Mouse (Mus musculus) liver, embryonic 11.5 days (tissue): ENCODE data around the gene Shb. TPM values are rescaled to one million over a fixed set of nuclear protein-coding genes. Genes with fewer than 3 reads are reported as not detected.

ENCODE experiments used
- ATAC-seq: fragments of 200-750 bp; cut with Nextera tagmentation; replicated peaks from 2 replicates; pipeline ENCODE4 v1.8.0; 2017; ENCODE audit warnings: moderate number of reproducible peaks, mild to moderate bottlenecking, moderate TSS enrichment, moderate library complexity; ENCODE audit not compliant: low FRiP score
- DNase-seq: peaks from one replicate; pipeline ENCODE4 v3.0.0-alpha.2; 2017; ENCODE audit warnings: low spot score
- H3K27ac ChIP-seq: fragments of 300-500 bp; sonication (generic); 2 replicates; pipeline ENCODE4 v1.5.1; 2014; ENCODE audit warnings: mild to moderate bottlenecking, low read depth, low read length, control low read depth
- H3K27me3 ChIP-seq: fragments of 300-500 bp; sonication (generic); replicated peaks from 2 replicates; pipeline ENCODE4 v1.6.1; 2014; ENCODE audit warnings: low read length, mixed read lengths; ENCODE audit not compliant: control insufficient read depth, insufficient read depth
- H3K36me3 ChIP-seq: fragments of 300-500 bp; sonication (generic); 2 replicates; pipeline ENCODE4 v1.6.1; 2014; ENCODE audit warnings: mild to moderate bottlenecking, low read length, moderate library complexity, mixed read lengths; ENCODE audit not compliant: control insufficient read depth, insufficient read depth
- H3K4me1 ChIP-seq: fragments of 300-500 bp; sonication (generic); replicated peaks from 2 replicates; pipeline ENCODE4 v1.6.1; 2014; ENCODE audit warnings: low read length, mixed read lengths; ENCODE audit not compliant: control insufficient read depth, insufficient read depth
- H3K4me2 ChIP-seq: fragments of 300-500 bp; sonication (generic); 2 replicates; pipeline ENCODE4 v1.6.1; 2014; ENCODE audit warnings: mild to moderate bottlenecking, control low read depth, moderate library complexity
- H3K4me3 ChIP-seq: fragments of 300-500 bp; sonication (generic); 2 replicates; pipeline ENCODE4 v1.5.1; 2014; ENCODE audit warnings: low read depth, low read length, control low read depth
- H3K9ac ChIP-seq: fragments of 300-500 bp; sonication (generic); 2 replicates; pipeline ENCODE4 v1.6.1; 2014; ENCODE audit warnings: low read depth, low read length, control low read depth
- H3K9me3 ChIP-seq: fragments of 300-500 bp; sonication (generic); 2 replicates; pipeline ENCODE4 v1.6.1; 2016; ENCODE audit warnings: low read length, inconsistent platforms, mixed read lengths; ENCODE audit not compliant: control insufficient read depth
- WGBS: fragments of 180-500 bp; shearing (Covaris S2); extraction: QIAGEN DNeasy Blood & Tissue Kit; methylation state at CpG from one replicate; pipeline ENCODE4 v1.1.7; 2014; 5-methylcytosine and 5-hydroxymethylcytosine counted together
- polyA plus RNA-seq: library from polyadenylated mRNA; unstranded; fragments of >200 nt; fragmentation: Nextera tagmentation; extraction: Ambion mirVana; gene quantifications from 2 replicates; pipeline ENCODE4 v1.2.1, GENCODE M21; 2014

The Shb gene
- polyA plus RNA-seq, 1 experiment from 2014 or later = 6.1 TPM

DNA sequence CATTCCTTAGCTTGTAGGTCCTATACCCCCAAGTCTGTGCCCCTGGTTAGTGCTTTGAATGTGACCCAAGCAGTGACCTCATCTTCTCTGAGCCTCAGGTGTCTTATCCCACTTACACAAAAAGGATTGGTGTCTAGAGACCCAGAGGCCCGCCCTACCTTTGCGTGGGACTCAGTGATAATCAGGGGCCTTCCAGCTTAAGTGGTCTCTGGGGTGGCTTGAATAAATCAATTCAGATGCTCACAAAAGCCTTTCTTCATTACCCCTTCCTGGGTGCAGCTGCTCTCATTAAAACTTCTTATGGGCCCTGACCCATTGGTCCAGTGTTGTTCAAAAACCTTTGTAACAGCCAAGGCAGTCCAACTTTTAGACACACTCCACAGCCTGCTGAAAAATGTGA is 18.7 kb upstream of the Shb start:
- H3K36me3 ChIP-seq = no peaks in the 10 kb centered on the region
- DNase-seq (no peak), ATAC-seq (no peak)
- H3K9ac ChIP-seq = no peak overlapping the region
- no peak overlapping the region for H3K27ac ChIP-seq
- no peaks in the 10 kb centered on the region for H3K9me3 ChIP-seq
- no peaks in the 10 kb centered on the region for H3K27me3 ChIP-seq
- no peak overlapping the region for H3K4me2 ChIP-seq
- H3K4me3 ChIP-seq = no peak overlapping the region
- H3K4me1 ChIP-seq = no peaks in the 10 kb centered on the region
- WGBS = 62% methylated on average over 2 of the region's 2 CpGs

DNA sequence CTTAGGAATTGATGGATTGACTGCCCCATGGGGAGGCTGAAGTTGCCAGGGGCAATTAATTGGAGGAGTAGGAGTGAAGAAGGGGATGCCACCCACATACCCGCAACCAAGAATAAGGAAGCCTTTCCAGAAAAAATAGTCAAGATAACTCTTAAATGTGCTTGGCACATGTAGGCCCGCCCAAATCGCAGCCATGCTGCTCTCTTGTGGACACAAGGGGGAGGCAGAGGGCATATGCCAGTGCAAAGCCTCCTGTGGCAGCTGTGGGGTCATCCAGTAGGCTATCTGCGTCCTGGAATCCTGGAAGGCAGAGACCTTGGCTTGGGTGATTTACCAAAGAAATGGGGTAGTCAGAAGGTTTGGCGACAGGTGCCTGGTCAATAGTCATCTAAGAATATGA is 17.2 kb upstream of the Shb start:
- ATAC-seq = no peak
- 66% methylated on average over 5 of the region's 5 CpGs for WGBS
- Histone ChIP-seq H3K36me3 (no peaks in the 10 kb centered on the region), H3K4me1 (no peaks in the 10 kb centered on the region), H3K9ac (no peak overlapping the region), H3K27me3 (no peaks in the 10 kb centered on the region), H3K4me2 (no peak overlapping the region), H3K4me3 (no peak overlapping the region), H3K9me3 (no peaks in the 10 kb centered on the region), H3K27ac (no peak overlapping the region)
- DNase-seq = no peak

DNA sequence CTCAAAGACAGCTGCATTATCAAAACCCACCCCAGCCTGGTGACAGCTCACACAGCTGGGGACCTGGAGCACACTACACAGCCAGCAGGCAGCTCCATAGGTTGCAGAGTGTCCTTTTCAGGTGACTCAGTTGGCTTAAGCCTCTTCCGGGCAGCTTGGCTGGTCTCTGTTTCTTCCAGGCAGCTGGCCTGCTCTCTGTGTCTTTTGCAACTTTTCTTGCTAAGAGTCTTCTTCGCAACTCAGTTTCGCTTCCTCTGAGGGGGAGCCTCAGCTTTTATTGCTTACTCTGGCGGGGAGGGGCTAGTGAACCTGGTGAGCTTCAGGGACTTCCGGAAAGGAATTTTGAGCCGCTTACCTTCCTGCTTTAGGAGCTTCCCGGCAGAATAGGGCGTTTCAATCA is 13.6 kb upstream of the Shb start:
- WGBS = 54% methylated on average over 8 of the region's 8 CpGs
- Histone ChIP-seq H3K36me3 (no peaks in the 10 kb centered on the region), H3K27ac (no peak overlapping the region), H3K4me1 (no peaks in the 10 kb centered on the region), H3K27me3 (no peaks in the 10 kb centered on the region), H3K9ac (no peak overlapping the region), H3K4me3 (no peak overlapping the region), H3K4me2 (no peak overlapping the region), H3K9me3 (no peaks in the 10 kb centered on the region)
- DNase-seq (no peak), ATAC-seq (no peak)

- H3K9ac ChIP-seq = no peak overlapping the region
- ATAC-seq (no peak), DNase-seq (no peak)
- WGBS = 77% methylated on average over 3 of the region's 3 CpGs
- H3K9me3 ChIP-seq = no peaks in the 10 kb centered on the region
- H3K27me3 ChIP-seq = no peaks in the 10 kb centered on the region
- no peak overlapping the region for H3K4me2 ChIP-seq
- no peaks in the 10 kb centered on the region for H3K4me1 ChIP-seq
- no peaks in the 10 kb centered on the region for H3K36me3 ChIP-seq
- H3K4me3 ChIP-seq = no peak overlapping the region
- H3K27ac ChIP-seq = no peak overlapping the region
Measured at GRCm38 (mm10) chr4:45543481-45544051, 11.3 kb upstream of the Shb start.

DNA sequence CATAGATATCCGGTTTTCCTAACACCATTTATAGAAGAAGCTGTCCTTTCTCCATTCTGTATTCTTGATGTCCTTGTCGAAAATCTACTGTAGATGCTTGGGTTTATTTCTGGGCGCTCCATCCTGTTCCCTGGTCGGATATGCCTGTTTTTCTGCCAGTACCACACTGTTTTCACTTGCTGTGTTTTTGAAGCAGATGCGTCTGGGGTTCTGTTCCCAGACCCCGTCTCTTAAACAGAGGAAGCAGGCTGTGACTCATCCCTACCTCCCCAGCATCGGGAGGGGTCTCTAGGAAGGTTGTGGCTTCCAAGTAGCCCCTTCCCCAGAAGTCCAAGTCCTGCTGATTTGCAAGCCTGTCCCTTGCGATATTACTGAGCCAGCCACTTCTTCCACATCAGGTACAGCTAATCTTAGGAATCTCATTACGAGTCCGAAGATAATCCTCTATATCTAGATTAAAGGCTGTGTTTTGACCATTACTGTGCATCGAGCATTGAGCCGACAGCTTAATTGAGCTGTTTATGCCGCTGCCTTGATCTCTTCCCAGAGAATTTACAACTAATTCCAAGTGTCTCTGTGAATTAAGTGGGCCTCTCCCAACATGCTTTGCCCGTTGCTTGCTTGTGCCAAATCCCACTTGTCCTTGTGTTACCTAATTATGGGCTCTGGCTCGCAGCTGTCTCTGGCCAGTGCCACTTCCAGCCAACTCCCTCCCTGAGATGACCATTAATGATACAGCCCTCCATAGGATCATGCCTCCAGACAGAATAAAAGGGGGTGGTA is 8.1 kb upstream of the Shb start:
- 70% methylated on average over 15 of the region's 15 CpGs for WGBS
- H3K9ac ChIP-seq = no peak overlapping the region
- H3K4me1 ChIP-seq = no peaks in the 10 kb centered on the region
- H3K27ac ChIP-seq = no peak overlapping the region
- no peaks in the 10 kb centered on the region for H3K9me3 ChIP-seq
- no peak overlapping the region for H3K4me3 ChIP-seq
- no peaks in the 10 kb centered on the region for H3K27me3 ChIP-seq
- DNase-seq (no peak), ATAC-seq (no peak)
- H3K4me2 ChIP-seq = no peak overlapping the region
- H3K36me3 ChIP-seq = no peaks in the 10 kb centered on the region

DNA sequence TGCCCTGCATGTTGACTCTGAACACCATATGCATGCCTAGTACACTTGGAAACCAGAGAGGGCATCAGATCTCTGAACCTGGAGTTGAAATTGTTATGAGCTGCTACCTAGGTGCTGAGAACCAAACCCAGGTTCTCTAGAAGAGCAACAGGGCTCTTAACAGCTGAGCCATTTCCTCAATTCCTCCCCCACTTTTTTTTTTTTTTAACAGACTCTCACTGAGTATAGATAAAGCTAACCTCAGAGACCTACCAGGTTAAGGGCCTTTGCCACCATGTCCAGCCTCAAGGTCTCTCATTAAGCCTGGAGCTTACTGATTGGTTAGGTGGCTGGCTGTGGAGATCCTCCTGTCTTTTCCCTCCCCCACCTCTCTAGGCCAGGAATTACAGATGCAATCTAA is 6.9 kb upstream of the Shb start:
- H3K36me3 ChIP-seq = no peaks in the 10 kb centered on the region
- ATAC-seq = no peak

GRCm38 (mm10) chr4:45533436-45533940 is 1.2 kb upstream of the Shb start:
- Histone ChIP-seq H3K9ac (no peak overlapping the region), H3K27me3 (no peaks in the 10 kb centered on the region; the same call in 1 of the 2 replicates), H3K9me3 (no peaks in the 10 kb centered on the region), H3K4me2 (no peak overlapping the region), H3K36me3 (no peaks in the 10 kb centered on the region), H3K27ac (no peak overlapping the region), H3K4me3 (no peak overlapping the region), H3K4me1 (peaks cover 22% of the 10 kb centered on the region)
- DNase-seq (no peak), ATAC-seq (no peak)
- 39% methylated on average over 1 of the region's 1 CpGs for WGBS

More for the DNA sequence above, 6.9 kb upstream of the Shb start:
- H3K27ac ChIP-seq = no peak overlapping the region
- H3K9me3 ChIP-seq = no peaks in the 10 kb centered on the region
- H3K27me3 ChIP-seq = no peaks in the 10 kb centered on the region
- H3K4me1 ChIP-seq = no peaks in the 10 kb centered on the region
- H3K4me2 ChIP-seq = no peak overlapping the region
- no peak overlapping the region for H3K9ac ChIP-seq
- no peak overlapping the region for H3K4me3 ChIP-seq
- DNase-seq = no peak

- Histone ChIP-seq H3K9ac (peak overlapping the region; percentile 83), H3K27me3 (peaks cover 4% of the 10 kb centered on the region; the same call in 1 of the 2 replicates), H3K4me3 (peak overlapping the region; percentile 79), H3K9me3 (no peaks in the 10 kb centered on the region), H3K36me3 (peaks cover 2% of the 10 kb centered on the region; the same call in 1 of the 2 replicates), H3K4me2 (peak overlapping the region; percentile 99), H3K27ac (peak overlapping the region; percentile 94), H3K4me1 (peaks cover 34% of the 10 kb centered on the region)
- under 1% methylated on average over 54 of the region's 68 CpGs for WGBS
- ATAC-seq (peak; percentile 89), DNase-seq (peak; percentile 99)
Measured at GRCm38 (mm10) chr4:45530662-45531542, 1.4 kb downstream of the Shb start.
